Mouse (Mus musculus): ENCODE measurements at regions not wholly inside any gene's neighbourhood (a gene's known extent, or its start where the extent isn't known, plus 50 kb on each side); places are given as distances from the start of the nearest gene placed in this dataset.

DNA sequence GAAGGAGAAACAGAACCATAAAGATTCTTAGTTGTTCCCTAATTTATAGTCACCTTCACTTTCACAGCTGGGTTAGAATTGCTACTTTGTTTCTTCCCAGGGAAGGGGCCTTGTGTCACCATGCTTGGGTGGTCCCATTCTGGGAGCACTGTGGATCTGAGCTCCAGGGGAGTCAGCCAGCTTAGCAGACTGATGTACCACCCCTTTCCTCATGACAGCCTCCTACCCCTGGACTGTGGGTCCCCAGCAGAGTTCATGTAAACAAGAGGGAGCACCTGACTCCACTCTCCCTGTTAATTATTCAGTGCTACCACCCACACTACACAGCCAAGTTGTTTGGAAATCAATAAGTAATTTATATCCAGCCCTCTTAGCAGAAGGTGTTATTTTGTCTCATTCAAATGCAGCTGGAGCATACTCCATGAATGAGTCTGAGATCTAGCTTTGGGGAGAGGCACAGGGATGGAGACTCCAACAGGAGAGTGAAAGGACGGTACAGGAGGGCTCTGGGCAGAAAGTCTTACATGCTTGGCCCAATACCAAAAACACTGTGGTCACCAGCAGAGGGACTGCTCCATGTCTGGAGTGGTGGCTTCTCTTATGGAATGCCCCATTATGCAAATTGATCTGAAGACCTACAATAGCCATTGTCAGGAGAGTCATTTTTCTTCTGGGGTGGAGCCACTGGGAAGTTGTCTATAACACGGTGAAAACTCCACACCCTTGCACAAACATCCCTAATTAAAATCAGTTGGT lies 51.1 kb upstream of the Dock1 start:
- no peaks in the 10 kb centered on the region for H3K4me1 ChIP-seq
- peaks cover 16% of the 10 kb centered on the region for H3K27me3 ChIP-seq (replicated peaks)
- peaks cover 12% of the 10 kb centered on the region; the same call in 1 of the 2 replicates for H3K9me3 ChIP-seq
- H3K36me3 ChIP-seq (replicated peaks; ENCODE audit: low read length): no peaks in the 10 kb centered on the region
- no peak for TF ChIP-seq GATA1 (IDR thresholded peaks at IDR 0.05; ENCODE audit: borderline replicate concordance, low read length)
- no peak for TF ChIP-seq FLI1 (IDR thresholded peaks at IDR 0.05; ENCODE audit: low read length)
- H3K4me3 ChIP-seq (replicated peaks): no peak overlapping the region

DNA sequence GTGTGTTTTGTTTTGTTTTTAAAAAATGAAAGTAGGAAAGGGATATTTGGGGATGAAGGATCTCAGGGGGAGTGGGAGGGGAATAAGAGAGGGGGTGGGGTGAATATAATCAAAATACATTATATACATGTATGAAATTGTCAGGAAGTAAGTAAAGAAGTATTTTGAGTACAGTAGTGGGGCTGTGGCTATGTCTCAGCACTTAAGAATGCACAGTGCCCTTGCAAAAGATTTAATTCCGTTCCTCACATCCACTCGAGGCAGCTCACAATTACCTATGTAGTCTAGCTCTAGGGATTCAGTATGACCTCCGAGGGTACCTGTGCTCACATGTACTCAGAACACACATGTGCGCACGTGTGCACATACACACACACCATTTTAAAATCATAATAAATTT lies 50.4 kb upstream of the Dock1 start:
- peaks cover 12% of the 10 kb centered on the region; the same call in 1 of the 2 replicates for H3K9me3 ChIP-seq
- no peak for TF ChIP-seq FLI1 (IDR thresholded peaks at IDR 0.05; ENCODE audit: low read length)
- TF ChIP-seq GATA1 (IDR thresholded peaks at IDR 0.05; ENCODE audit: borderline replicate concordance, low read length): no peak

More for the DNA sequence above, 50.4 kb upstream of the Dock1 start:
- H3K36me3 ChIP-seq (replicated peaks; ENCODE audit: low read length): no peaks in the 10 kb centered on the region
- H3K27me3 ChIP-seq (replicated peaks): peaks cover 14% of the 10 kb centered on the region
- no peak overlapping the region for H3K4me3 ChIP-seq (replicated peaks)
- no peaks in the 10 kb centered on the region for H3K4me1 ChIP-seq
